Mouse (Mus musculus): Measurements from ENCODE around the gene Fbxl7.

The Fbxl7 gene

GRCm38 (mm10) chr15:26693075-26693474, 202.3 kb downstream of the Fbxl7 start:
- DNase-seq (ENCODE audit: low spot score), result no peak

DNA sequence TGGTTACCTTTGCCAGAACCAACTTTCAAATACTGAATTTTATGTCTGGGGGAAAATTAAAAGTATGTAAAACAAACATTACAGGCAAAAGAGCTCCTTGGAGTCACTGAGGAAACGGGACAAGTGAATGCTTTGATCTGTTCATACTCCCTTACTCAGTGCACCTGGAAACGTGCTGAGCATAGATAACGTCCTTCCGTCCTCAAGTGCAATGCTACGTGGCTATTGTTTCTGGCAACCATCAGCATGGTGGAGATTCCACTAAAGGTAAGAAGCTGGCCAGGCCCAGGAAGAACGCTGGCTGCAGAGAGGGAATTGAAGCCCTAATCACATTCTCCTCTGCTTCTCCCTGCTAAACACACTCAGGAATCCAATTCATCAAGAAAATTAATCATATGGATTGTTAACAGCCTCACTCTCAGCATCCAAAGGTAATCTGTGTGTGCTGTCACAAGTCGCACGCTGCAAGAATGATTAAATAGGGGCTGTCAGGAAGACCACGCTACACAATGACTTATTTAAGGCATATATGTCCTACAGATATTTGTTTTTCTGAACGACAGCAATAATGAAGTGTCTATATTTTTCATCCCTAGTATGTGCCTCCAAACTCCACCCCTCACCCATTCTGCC, 206.8 kb downstream of the Fbxl7 start:
- no peak for DNase-seq (ENCODE audit: low spot score)

DNA sequence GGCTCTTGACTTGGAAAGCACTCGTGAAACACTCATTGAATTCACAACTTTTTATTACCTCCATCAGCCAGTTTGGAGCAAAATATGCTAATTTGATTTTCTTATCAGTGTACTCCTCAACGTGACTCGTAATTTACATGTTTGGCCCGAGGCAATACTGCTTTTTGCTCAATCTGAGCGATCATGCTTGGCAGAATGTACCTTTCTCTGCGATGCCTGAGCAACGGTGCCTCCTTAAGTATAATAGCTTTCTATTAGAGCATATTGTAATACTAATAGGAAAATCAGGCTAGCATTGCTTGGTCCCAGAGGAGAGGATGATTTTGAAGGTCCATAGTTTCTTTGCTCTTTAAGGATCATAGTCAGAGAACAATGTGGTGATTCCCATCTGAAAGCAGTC, 207.7 kb downstream of the Fbxl7 start:
- DNase-seq (ENCODE audit: low spot score), result no peak

GRCm38 (mm10) chr15:26682279-26682678, 213.1 kb downstream of the Fbxl7 start:
- DNase-seq (ENCODE audit: low spot score), result no peak

DNA sequence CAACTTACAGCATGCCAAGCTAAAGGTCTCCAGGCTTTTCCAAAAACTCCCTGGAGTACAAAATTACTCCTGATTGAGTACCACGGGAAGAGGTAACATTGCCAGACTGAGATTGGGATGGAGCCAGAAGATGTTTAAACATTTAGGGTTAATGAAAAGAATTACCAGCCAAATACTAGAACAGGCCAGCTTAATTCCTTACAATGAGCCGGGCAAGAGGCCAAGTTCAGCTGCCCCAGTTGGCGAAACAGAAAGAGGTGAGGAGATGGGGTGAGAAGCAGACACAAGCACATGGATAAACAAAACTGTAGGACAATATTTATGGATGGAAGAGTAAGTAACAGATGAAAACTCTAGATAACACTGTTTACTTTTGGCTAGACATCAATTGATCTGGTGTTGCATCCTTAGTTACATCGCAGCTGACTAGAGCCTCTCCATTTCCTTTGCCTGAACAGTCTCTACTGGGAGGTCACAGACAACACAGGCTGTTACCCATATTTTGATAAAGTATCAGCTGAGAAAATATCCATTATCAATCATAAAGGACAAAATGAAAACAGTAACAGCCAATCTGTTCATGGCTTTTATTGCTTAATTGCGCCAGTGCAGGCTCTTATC, 222.0 kb downstream of the Fbxl7 start:
- DNase-seq (ENCODE audit: low spot score), result no peak

- no peak for DNase-seq (ENCODE audit: low spot score)
Observed at GRCm38 (mm10) chr15:26654988-26655387, 240.4 kb downstream of the Fbxl7 start.

GRCm38 (mm10) chr15:26642563-26642962, 252.8 kb downstream of the Fbxl7 start:
- no peak for DNase-seq (ENCODE audit: low spot score)

DNA sequence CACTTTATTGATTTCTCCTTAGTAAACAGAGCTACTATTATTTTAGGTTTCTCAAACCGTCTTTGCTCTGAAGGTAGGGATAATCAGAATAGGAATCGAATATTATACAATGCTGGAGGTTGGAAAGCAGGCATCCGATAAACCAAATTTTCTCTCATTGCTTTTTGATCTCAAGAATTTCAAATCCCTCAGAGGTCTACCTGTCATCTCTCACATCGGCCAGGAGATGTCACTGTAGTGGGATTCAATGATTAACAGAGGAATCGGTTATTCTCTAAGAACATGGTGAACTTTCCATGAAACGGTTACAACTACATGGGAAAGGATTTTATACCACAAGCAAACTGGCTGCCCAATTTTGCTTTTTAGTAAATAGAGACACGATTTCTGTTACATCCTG, 255.7 kb downstream of the Fbxl7 start:
- DNase-seq (ENCODE audit: low spot score), result peak; percentile 38

GRCm38 (mm10) chr15:26635591-26635990, 259.8 kb downstream of the Fbxl7 start:
- no peak for DNase-seq (ENCODE audit: low spot score)

DNA sequence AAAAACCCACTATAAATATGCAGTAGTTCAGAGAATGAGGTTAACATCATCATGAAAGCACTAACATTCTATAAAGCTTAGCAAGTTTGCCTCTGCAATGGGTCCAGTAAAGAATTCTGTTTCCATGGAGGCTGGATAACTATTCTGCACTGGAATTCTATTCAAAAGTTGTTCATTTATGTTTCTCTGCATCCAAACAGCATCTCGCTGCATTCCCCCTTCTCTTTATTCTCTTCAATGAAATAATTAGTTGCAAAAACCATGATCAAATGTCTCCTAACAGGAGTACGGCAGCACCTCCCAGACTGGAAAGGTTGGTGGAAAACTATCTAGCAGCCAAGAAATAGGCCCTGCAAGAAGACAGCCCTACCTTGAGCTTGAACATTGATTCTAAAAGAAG, 267.2 kb downstream of the Fbxl7 start:
- DNase-seq (ENCODE audit: low spot score), result no peak

DNA sequence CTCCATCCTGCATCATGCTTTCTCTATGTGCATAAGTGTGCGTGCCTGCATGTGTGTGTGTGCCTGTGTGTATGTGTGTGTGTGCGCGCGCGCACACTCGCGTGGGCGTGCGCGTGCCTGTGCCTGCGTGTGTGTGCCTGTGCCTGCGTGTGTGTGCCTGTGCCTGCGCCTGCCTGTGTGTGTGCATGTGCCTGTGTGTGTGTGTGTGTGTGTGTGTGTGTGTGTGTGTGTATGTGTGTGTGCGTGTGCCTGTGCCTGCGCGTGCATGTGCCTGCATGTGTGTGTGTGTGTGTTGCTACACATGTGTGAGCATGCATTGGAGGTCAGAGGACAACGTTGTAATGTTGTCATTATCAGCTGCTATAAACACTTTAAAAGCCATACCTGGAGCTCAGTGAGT, 272.1 kb downstream of the Fbxl7 start:
- no peak for DNase-seq (ENCODE audit: low spot score)

GRCm38 (mm10) chr15:26620279-26620678, 275.1 kb downstream of the Fbxl7 start:
- DNase-seq (ENCODE audit: low spot score), result peak; percentile 73

DNA sequence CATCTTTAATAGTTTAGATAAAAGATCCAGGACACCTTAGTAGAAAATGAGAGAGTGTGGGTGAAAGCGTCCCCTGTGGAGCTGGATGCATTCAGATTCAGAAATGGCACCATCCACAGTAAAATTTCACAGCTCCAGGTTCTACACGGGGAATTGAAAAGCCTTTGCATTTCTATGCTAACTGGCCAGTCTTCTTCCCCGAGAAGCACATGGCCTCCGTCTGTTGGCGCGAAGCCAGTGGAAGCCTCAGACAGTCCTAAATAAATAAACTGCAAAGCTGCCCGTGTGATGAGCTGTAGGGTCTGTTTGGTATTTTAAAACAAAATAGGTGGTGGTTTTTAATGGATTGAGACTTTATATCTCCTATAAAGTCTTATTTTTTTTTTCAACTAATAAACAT, 276.2 kb downstream of the Fbxl7 start:
- DNase-seq (ENCODE audit: low spot score), result peak; percentile 14

DNA sequence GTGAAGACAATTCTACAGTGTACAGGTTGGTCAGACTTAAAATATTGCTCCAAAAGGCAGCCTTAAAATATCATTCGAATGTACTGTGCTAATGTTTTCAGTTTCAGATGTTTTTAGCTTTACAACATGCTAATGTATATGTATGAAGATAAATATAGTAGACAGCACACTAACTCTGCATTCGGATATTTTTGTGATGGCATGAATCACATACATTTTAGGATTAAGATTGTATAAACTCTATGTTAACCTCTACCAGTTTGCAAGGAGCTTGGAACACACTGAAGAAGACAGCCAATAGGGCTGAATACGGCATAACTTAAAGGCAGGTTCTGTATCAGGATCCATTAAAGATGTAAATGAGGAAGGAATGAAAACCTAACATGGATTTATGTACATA, 299.1 kb downstream of the Fbxl7 start:
- DNase-seq (ENCODE audit: low spot score), result no peak

DNA sequence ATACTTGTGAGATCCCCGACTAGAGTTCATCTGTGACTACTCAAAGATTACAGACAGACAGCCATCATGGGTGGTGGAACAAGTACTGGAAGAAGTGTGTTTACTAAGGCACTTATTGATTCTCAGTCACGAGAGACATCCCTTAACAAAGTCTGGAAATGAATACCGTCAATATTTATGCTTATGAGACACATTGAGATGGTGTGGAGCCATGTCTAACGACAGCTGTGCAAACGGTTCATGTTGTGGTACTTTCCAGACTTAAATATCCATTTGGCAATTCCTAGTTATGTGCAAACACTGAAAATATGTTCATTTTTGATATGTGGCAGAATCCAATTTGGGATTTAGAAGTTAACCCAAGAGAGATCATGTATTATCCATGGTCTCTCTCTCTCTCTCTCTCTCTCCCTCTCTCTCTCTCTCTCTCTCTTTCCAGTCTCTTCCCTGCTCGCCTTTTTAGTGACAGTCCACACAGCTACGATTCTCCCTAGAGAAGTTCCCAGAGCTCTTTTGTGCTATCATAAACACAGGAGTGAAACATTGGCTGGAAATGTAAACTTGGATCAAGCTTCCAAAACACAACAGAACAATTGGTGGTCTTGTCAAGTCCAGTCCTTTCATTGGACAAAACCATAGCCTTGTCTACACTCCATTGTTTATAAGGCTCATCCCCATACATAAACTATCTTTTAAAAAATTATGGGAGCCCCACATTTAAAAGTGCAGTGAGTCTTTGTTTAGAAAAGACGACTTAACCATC, 315.3 kb downstream of the Fbxl7 start:
- DNase-seq (ENCODE audit: low spot score), result no peak

DNA sequence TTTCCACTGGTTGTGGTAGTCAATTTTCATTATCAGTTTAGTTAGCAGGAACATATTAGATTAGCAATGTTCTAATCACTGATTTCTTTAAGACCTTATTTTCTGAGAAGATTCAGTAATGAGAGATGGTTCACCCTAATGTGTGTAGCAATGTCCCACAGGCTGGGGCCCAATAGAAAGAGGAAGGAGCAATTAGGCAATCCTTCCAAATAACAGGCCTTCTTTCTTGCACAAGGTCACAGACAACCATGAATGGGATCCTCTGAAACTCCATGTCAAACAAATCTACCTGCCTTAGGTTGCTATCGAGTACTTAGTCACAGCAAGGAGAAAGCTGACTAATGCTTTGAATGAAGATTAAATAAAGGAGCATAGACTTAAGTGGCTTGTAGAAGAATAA, 316.9 kb downstream of the Fbxl7 start:
- no peak for DNase-seq (ENCODE audit: low spot score)

GRCm38 (mm10) chr15:26566076-26566475, 329.3 kb downstream of the Fbxl7 start:
- no peak for DNase-seq (ENCODE audit: low spot score)

DNA sequence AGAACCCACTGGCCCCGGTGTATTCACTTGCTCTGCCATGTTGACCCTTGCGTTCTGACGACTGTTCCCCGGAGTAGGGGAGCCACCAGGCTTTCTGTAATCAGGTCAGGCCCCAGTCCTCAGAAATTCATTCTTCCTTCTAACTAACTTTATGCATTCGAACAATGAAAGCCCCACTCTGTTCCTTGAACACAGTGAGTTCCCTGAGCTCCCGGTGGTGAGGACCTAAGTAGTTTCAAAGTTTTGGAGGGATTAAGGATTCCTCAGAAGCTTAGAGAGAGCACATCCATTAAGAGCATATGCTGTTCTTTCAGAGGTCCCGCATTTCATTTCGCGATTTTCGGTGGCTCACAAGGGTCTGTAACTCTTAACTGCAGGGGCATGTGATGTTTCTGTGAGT, 341.8 kb downstream of the Fbxl7 start:
- DNase-seq (ENCODE audit: low spot score), result peak; percentile 4

- DNase-seq (ENCODE audit: low spot score), result no peak
Observed at GRCm38 (mm10) chr15:26533997-26534700, 361.2 kb downstream of the Fbxl7 start.

DNA sequence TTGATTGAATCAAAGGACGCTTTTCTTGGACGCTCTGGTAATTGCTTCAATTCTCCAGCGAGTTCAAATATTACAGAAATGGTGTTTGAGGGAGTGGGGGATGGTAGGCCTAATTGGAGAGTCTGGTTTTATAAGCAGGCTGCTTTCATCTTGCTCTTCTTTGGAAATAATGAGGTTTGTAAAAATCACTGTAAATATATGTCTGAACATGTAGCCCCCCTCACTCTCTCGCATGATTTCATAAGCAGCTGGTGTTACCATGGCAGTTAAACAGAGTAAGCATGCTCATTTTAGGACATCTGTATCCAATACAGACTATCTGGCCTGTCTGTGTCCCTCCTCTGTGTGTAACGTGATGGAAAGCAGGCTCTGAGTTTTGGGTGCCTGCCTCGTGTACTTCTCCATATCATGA, 376.2 kb downstream of the Fbxl7 start:
- DNase-seq (ENCODE audit: low spot score), result peak; percentile 21

DNA sequence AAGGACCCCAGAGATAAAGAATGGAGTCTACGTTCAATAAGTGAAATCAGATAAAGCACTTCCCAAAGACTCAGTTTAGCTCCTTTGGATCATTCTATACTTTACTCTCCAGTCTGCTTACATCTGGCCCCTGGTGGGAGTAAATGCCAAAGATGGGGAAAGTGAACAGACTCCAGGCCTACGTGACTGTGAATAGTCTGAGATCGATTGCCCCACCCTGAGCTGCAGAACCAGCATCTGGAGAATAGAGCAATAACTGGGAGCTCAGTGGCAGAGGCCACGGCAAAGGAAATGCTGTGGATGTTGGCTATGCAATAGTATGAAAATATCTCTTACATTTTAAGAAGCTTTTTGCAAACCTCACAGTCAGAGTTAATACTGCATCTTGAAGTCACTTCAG, 394.4 kb downstream of the Fbxl7 start:
- no peak for DNase-seq (ENCODE audit: low spot score)

All from embryo, embryonic 10 days (tissue).